Mouse (Mus musculus): Measurements from ENCODE around the gene Rps15.

DNA sequence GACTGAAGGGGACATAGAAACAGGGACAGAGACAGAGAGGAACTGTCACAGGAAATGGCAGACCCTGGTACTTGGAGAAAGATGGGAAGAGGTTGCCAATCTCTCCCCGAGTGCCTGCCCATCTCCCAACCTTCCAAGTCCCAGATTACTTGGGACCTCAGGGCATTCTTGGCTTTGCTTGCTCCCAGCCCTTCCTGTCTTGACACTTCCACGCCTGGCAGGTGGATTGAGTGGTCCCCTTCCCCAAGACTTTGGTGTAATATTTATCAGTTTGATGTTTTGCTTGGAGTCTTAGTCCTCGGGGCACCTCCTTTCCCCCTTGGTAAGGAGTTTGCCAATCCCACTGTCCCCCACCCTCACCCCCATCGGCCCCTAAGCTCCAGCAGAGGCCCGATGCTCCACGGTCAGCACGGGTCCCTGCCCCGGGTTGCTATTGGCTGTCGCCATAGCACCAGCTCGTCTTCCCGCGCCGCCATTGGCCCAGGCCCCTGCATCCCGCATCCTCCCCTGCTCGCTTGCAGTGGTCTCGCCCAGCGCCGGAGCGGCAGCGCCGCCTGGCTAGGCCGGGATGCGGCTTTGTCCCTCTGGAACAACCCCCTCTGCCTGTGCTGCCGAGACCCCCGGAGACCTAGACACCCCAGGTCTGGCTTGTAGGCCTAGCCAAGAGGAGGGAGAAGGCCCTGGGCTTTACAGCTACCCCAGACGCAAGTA, 6.5 kb downstream of the Rps15 start:
- TF ChIP-seq CTCF (IDR thresholded peaks at IDR 0.05; ENCODE audit: low read depth) (no peak), EP300 (IDR thresholded peaks at IDR 0.05; ENCODE audit: low read depth) (no peak)

Measured in liver, embryonic 14.5 days (tissue).